Mouse (Mus musculus): ENCODE measurements at regions not wholly inside any gene's neighbourhood (a gene's known extent, or its start where the extent isn't known, plus 50 kb on each side); places are given as distances from the start of the nearest gene placed in this dataset.
A peak's percentile ranks its signal among the peaks of the same experiment; 100 is the strongest.

- H3K27ac ChIP-seq (ENCODE audit: insufficient read depth, low read depth, low read length, poor library complexity, severe bottlenecking) = no peak overlapping the region
- no peak overlapping the region for H3K4me3 ChIP-seq (ENCODE audit: insufficient read depth in 1 of 2, low read depth in 1 of 2, low read length in 2 of 2, poor library complexity in 1 of 2, severe bottlenecking in 1 of 2)
- no peaks in the 10 kb centered on the region for H3K9me3 ChIP-seq (ENCODE audit: control insufficient read depth, insufficient read depth, low read depth, low read length)
- no peaks in the 10 kb centered on the region for H3K36me3 ChIP-seq (ENCODE audit: control insufficient read depth, insufficient read depth, low read length, poor library complexity, severe bottlenecking)
- peak; percentile 11 for DNase-seq (ENCODE audit: low read depth, low spot score)
- TF ChIP-seq MAFK (IDR thresholded peaks at IDR 0.05; ENCODE audit: insufficient read depth, low read depth, low read length) (0 out of 2 replicates have a peak, but pooled peaks have one; percentile 6), CHD2 (IDR thresholded peaks at IDR 0.05; ENCODE audit: low read depth, low read length) (no peak)
- H3K9ac ChIP-seq (ENCODE audit: insufficient read depth, low read depth, low read length, poor library complexity, severe bottlenecking) = no peak overlapping the region
- in situ Hi-C loops (cut with MboI; ENCODE audit: low sequenced_read_pairs in 2 of 2, unreplicated experiment in 2 of 2) = no loop called here
- no peaks in the 10 kb centered on the region for H3K4me1 ChIP-seq (ENCODE audit: control insufficient read depth in 2 of 2, insufficient read depth in 2 of 2, low read length in 2 of 2, poor library complexity in 1 of 2)
These were observed 659.4 kb upstream of the Zeb2 start for GRCm38 (mm10) chr2:45776485-45777135.

- Histone ChIP-seq H3K4me3 (ENCODE audit: insufficient read depth in 1 of 2, low read depth in 1 of 2, low read length in 2 of 2, poor library complexity in 1 of 2, severe bottlenecking in 1 of 2) (no peak overlapping the region), H3K36me3 (ENCODE audit: control insufficient read depth, insufficient read depth, low read length, poor library complexity, severe bottlenecking) (no peaks in the 10 kb centered on the region), H3K4me1 (ENCODE audit: control insufficient read depth in 2 of 2, insufficient read depth in 2 of 2, low read length in 2 of 2, poor library complexity in 1 of 2) (no peaks in the 10 kb centered on the region), H3K27ac (ENCODE audit: insufficient read depth, low read depth, low read length, poor library complexity, severe bottlenecking) (no peak overlapping the region), H3K9me3 (ENCODE audit: control insufficient read depth, insufficient read depth, low read depth, low read length) (no peaks in the 10 kb centered on the region), H3K9ac (ENCODE audit: insufficient read depth, low read depth, low read length, poor library complexity, severe bottlenecking) (no peak overlapping the region)
- TF ChIP-seq CHD2 (IDR thresholded peaks at IDR 0.05; ENCODE audit: low read depth, low read length) (no peak), HCFC1 (IDR thresholded peaks at IDR 0.05; ENCODE audit: borderline replicate concordance, insufficient read depth, low read length) (no peak), ZC3H11A (IDR thresholded peaks at IDR 0.05; ENCODE audit: borderline replicate concordance, low read depth, low read length) (no peak), ZNF384 (IDR thresholded peaks at IDR 0.05; ENCODE audit: low read depth, low read length) (no peak), MAFK (IDR thresholded peaks at IDR 0.05; ENCODE audit: insufficient read depth, low read depth, low read length) (no peak)
- no peak for DNase-seq (ENCODE audit: low read depth, low spot score)
- in situ Hi-C loops (cut with MboI; ENCODE audit: low sequenced_read_pairs in 2 of 2, unreplicated experiment in 2 of 2) = no loop called here
These were observed 658.5 kb upstream of the Zeb2 start for GRCm38 (mm10) chr2:45775691-45776090.

GRCm38 (mm10) chr2:45774416-45774815 lies 657.2 kb upstream of the Zeb2 start:
- Histone ChIP-seq H3K9me3 (ENCODE audit: control insufficient read depth, insufficient read depth, low read depth, low read length) (no peaks in the 10 kb centered on the region), H3K4me1 (ENCODE audit: control insufficient read depth in 2 of 2, insufficient read depth in 2 of 2, low read length in 2 of 2, poor library complexity in 1 of 2) (no peaks in the 10 kb centered on the region), H3K27ac (ENCODE audit: insufficient read depth, low read depth, low read length, poor library complexity, severe bottlenecking) (no peak overlapping the region), H3K4me3 (ENCODE audit: insufficient read depth in 1 of 2, low read depth in 1 of 2, low read length in 2 of 2, poor library complexity in 1 of 2, severe bottlenecking in 1 of 2) (no peak overlapping the region), H3K9ac (ENCODE audit: insufficient read depth, low read depth, low read length, poor library complexity, severe bottlenecking) (no peak overlapping the region), H3K36me3 (ENCODE audit: control insufficient read depth, insufficient read depth, low read length, poor library complexity, severe bottlenecking) (no peaks in the 10 kb centered on the region)
- in situ Hi-C loops (cut with MboI; ENCODE audit: low sequenced_read_pairs in 2 of 2, unreplicated experiment in 2 of 2) = no loop called here
- no peak for TF ChIP-seq ZNF384 (IDR thresholded peaks at IDR 0.05; ENCODE audit: low read depth, low read length)
- no peak for DNase-seq (ENCODE audit: low read depth, low spot score)

GRCm38 (mm10) chr2:45757176-45757575 lies 640.0 kb upstream of the Zeb2 start:
- Histone ChIP-seq H3K36me3 (ENCODE audit: control insufficient read depth, insufficient read depth, low read length, poor library complexity, severe bottlenecking) (no peaks in the 10 kb centered on the region), H3K4me1 (ENCODE audit: control insufficient read depth in 2 of 2, insufficient read depth in 2 of 2, low read length in 2 of 2, poor library complexity in 1 of 2) (no peaks in the 10 kb centered on the region), H3K4me3 (ENCODE audit: insufficient read depth in 1 of 2, low read depth in 1 of 2, low read length in 2 of 2, poor library complexity in 1 of 2, severe bottlenecking in 1 of 2) (no peak overlapping the region), H3K9ac (ENCODE audit: insufficient read depth, low read depth, low read length, poor library complexity, severe bottlenecking) (no peak overlapping the region), H3K9me3 (ENCODE audit: control insufficient read depth, insufficient read depth, low read depth, low read length) (no peaks in the 10 kb centered on the region), H3K27ac (ENCODE audit: insufficient read depth, low read depth, low read length, poor library complexity, severe bottlenecking) (no peak overlapping the region)
- in situ Hi-C loops (cut with MboI; ENCODE audit: low sequenced_read_pairs in 2 of 2, unreplicated experiment in 2 of 2) = no loop called here
- no peak for DNase-seq (ENCODE audit: low read depth, low spot score)
- no peak for TF ChIP-seq CHD2 (IDR thresholded peaks at IDR 0.05; ENCODE audit: low read depth, low read length)

DNA sequence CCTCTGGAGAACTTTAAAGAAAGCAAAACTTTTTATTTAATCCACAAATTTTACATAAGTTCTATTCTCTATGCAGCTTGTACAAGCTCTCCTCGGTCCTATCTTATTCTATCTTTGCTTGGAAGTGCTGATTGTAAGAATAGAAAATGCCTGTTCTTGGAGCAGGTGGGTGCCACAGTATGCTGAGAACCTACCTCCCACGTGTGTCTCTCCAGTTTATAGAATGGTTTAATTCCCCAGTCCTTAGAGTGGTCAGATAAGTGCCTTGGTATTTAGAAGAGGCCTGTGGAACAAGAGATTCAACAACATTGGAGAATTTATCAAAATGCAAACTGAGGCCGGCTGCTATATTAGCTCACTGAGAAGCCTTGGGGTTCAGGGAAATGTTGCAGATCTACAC lies 639.2 kb upstream of the Zeb2 start:
- H3K9me3 ChIP-seq (ENCODE audit: control insufficient read depth, insufficient read depth, low read depth, low read length) = no peaks in the 10 kb centered on the region
- no peak overlapping the region for H3K9ac ChIP-seq (ENCODE audit: insufficient read depth, low read depth, low read length, poor library complexity, severe bottlenecking)
- no peaks in the 10 kb centered on the region for H3K4me1 ChIP-seq (ENCODE audit: control insufficient read depth in 2 of 2, insufficient read depth in 2 of 2, low read length in 2 of 2, poor library complexity in 1 of 2)
- no peak for DNase-seq (ENCODE audit: low read depth, low spot score)
- no peak for TF ChIP-seq MAFK (IDR thresholded peaks at IDR 0.05; ENCODE audit: insufficient read depth, low read depth, low read length)
- H3K27ac ChIP-seq (ENCODE audit: insufficient read depth, low read depth, low read length, poor library complexity, severe bottlenecking) = no peak overlapping the region
- H3K4me3 ChIP-seq (ENCODE audit: insufficient read depth in 1 of 2, low read depth in 1 of 2, low read length in 2 of 2, poor library complexity in 1 of 2, severe bottlenecking in 1 of 2) = no peak overlapping the region
- H3K36me3 ChIP-seq (ENCODE audit: control insufficient read depth, insufficient read depth, low read length, poor library complexity, severe bottlenecking) = no peaks in the 10 kb centered on the region
- in situ Hi-C loops (cut with MboI; ENCODE audit: low sequenced_read_pairs in 2 of 2, unreplicated experiment in 2 of 2) = no loop called here

Data from ES-E14 (cell line).